In the genomic region with DNA sequence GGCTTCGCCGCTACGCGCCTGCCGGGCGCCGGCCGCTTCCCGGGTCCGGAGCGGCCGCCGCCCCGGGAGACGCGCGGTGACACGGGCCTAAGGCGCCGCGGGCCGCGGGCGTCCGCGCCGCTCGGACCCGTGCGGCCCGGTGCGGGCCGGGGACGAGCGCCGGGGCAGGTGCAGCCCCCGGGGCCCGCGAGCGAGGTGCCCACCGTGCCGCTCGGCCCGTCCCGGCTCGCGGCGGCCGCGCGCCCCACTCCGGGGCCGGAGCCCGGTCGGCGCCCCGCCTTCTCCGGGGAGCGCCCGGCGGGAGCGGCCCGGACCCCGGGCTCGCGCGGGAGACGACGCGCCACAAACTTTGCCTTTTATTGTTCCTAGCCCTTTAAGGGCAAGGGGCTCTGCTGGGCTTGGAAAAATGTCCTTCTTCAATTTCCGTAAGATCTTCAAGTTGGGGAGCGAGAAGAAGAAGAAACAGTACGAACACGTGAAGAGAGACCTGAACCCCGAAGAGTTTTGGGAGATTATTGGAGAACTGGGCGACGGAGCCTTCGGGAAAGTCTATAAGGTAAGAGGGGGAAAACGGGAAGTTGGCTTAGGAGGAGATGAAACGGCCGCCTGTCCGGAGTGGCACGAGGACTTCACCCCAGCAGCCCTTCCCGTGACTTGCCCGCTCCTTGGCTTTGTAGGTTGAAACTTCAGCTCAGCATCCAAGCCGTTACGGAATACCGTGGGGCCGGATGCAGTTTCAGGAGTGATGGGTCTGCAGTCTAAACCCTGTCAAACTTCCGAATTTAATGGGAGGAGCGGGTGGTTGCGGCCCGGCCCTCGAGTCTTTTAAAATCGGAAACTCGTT, we compare ENCODE assay signal across 7 mouse cellular contexts. TPM values are rescaled to one million over a fixed set of nuclear protein-coding genes. Genes with fewer than 3 reads are reported as not detected.
DNase-seq lines count a peak whose midpoint lies in the region; ATAC-seq lines count a peak whose summit lies in the region.

No protein-coding gene starts in this region.

- no peaks in the 10 kb centered on the region for H3K36me3 ChIP-seq in embryonic facial prominence, embryonic 12.5 days
- no peaks in the 10 kb centered on the region for H3K36me3 ChIP-seq in heart, embryonic 14.5 days (ENCODE audit: control insufficient read depth, insufficient read depth, low read length)
- no peaks in the 10 kb centered on the region for H3K36me3 ChIP-seq in megakaryocyte, embryonic 14.5 days (replicated peaks; ENCODE audit: low read length)

- peak overlapping the region; percentile 69 for H3K4me2 ChIP-seq in embryonic facial prominence, embryonic 12.5 days (replicated peaks)
- peak overlapping the region; percentile 85 for H3K4me2 ChIP-seq in heart, embryonic 14.5 days (ENCODE audit: low read length)

- H3K27me3 ChIP-seq in embryonic facial prominence, embryonic 12.5 days = no peaks in the 10 kb centered on the region
- H3K27me3 ChIP-seq in heart, embryonic 14.5 days (ENCODE audit: control insufficient read depth, insufficient read depth, low read length) = no peaks in the 10 kb centered on the region
- H3K27me3 ChIP-seq in megakaryocyte, embryonic 14.5 days (replicated peaks) = no peaks in the 10 kb centered on the region

- no peaks in the 10 kb centered on the region for H3K9me3 ChIP-seq in embryonic facial prominence, embryonic 12.5 days
- H3K9me3 ChIP-seq in heart, embryonic 14.5 days (ENCODE audit: control insufficient read depth, low read length) = no peaks in the 10 kb centered on the region
- no peaks in the 10 kb centered on the region for H3K9me3 ChIP-seq in megakaryocyte, embryonic 14.5 days

- H3K9ac ChIP-seq in embryonic facial prominence, embryonic 12.5 days = peak overlapping the region; percentile 91
- peak overlapping the region; percentile 97 for H3K9ac ChIP-seq in heart, embryonic 14.5 days (ENCODE audit: low read length)

- peak; percentile 17 for DNase-seq in ES-CJ7 (ENCODE audit: low read depth, low spot score)
- peak; percentile 56 for DNase-seq in adrenal gland, adult 2 months
- DNase-seq in kidney, postnatal 10 days = peak; percentile 63
- DNase-seq in spleen, postnatal 14 days (ENCODE audit: low spot score in 2 of 2) = peak; percentile 12 to 26

- peak overlapping the region; percentile 92 for H3K27ac ChIP-seq in embryonic facial prominence, embryonic 12.5 days
- peak overlapping the region; percentile 98 to 99 for H3K27ac ChIP-seq in heart, embryonic 14.5 days (replicated peaks in 1 of 2; ENCODE audit: control insufficient read depth in 1 of 2, insufficient read depth in 1 of 2, low read depth in 2 of 2, low read length in 2 of 2)

- under 1% methylated on average over 55 of the region's 96 CpGs for WGBS in embryonic facial prominence, embryonic 12.5 days
- WGBS in heart, embryonic 14.5 days = 1% methylated on average over 75 of the region's 96 CpGs

- peak overlapping the region; percentile 74 for H3K4me3 ChIP-seq in embryonic facial prominence, embryonic 12.5 days
- peak overlapping the region; percentile 86 to 99 for H3K4me3 ChIP-seq in heart, embryonic 14.5 days (ENCODE audit: control insufficient read depth in 1 of 2, insufficient read depth in 1 of 2, low read depth in 1 of 2, low read length in 2 of 2)
- peak overlapping the region; percentile 97 for H3K4me3 ChIP-seq in megakaryocyte, embryonic 14.5 days (replicated peaks)

- H3K4me1 ChIP-seq in embryonic facial prominence, embryonic 12.5 days = peaks cover 19% of the 10 kb centered on the region
- H3K4me1 ChIP-seq in heart, embryonic 14.5 days (ENCODE audit: control insufficient read depth in 2 of 2, insufficient read depth in 2 of 2, low read length in 2 of 2) = peaks cover 5 to 33% of the 10 kb centered on the region in 2 experiments
- H3K4me1 ChIP-seq in megakaryocyte, embryonic 14.5 days = peaks cover 34% of the 10 kb centered on the region; the same call in 1 of the 2 replicates

- ATAC-seq in embryonic facial prominence, embryonic 12.5 days (ENCODE audit: insufficient number of reproducible peaks, insufficient read depth, low FRiP score, low TSS enrichment) = peak; percentile 65
- peak; percentile 72 for ATAC-seq in heart, embryonic 14.5 days (ENCODE audit: insufficient number of reproducible peaks, insufficient read depth, low FRiP score, low read depth)

RNA-seq across cellular contexts. Expression of a gene that starts 0.5 kb away (rescaled TPM):
- 10 to 100 TPM; 35.6 to 44.1 TPM for total RNA-seq in adrenal gland, adult 2 months (2021)
- 2.7 and 3.1 TPM in 2 replicates for polyA plus RNA-seq in adrenal gland, adult 2 months (2012; rRNA removed)
- polyA plus RNA-seq in embryonic facial prominence, embryonic 12.5 days (2016; fragmentation: Nextera tagmentation; extraction: Ambion mirVana) = 10.7 and 11.6 TPM in 2 replicates
- 24.1 and 26.5 TPM in 2 replicates for polyA plus RNA-seq in heart, embryonic 14.5 days (2014; fragmentation: Nextera tagmentation; extraction: Ambion mirVana)
- 1.5 and 5.6 TPM in 2 replicates for polyA plus RNA-seq in megakaryocyte, embryonic 14.5 days (2012; ENCODE audit: insufficient read depth, low replicate concordance)

RNA-seq across cellular contexts. Expression of a gene that starts 42.7 kb away (rescaled TPM):
- 10 to 100 TPM in 1 of 2 experiments, 1 to 10 TPM in 1; 8.3 to 11.9 TPM for total RNA-seq in adrenal gland, adult 2 months (2021)
- 10.8 TPM in 2 replicates for polyA plus RNA-seq in adrenal gland, adult 2 months (2012; rRNA removed)
- polyA plus RNA-seq in embryonic facial prominence, embryonic 12.5 days (2016; fragmentation: Nextera tagmentation; extraction: Ambion mirVana) = 58.5 and 59.1 TPM in 2 replicates
- polyA plus RNA-seq in heart, embryonic 14.5 days (2014; fragmentation: Nextera tagmentation; extraction: Ambion mirVana) = 38.2 and 38.9 TPM in 2 replicates
- 2.4 and 6.6 TPM in 2 replicates for polyA plus RNA-seq in megakaryocyte, embryonic 14.5 days (2012; ENCODE audit: insufficient read depth, low replicate concordance)

Comparison
In these comparisons a context has a peak if more than half of its experiments do, and no peak if none do; other contexts are left out.
1. Peak in every context shown above with its lines: DNase-seq, ATAC-seq, H3K4me3 ChIP-seq and H3K27ac ChIP-seq.